In genomic region chr11:50931451-50931866, GRCm38 (mm10) we compare ENCODE assay signal across 8 mouse cellular contexts. TPM values are rescaled to one million over a fixed set of nuclear protein-coding genes. Genes with fewer than 3 reads are reported as not detected.
DNase-seq lines count a peak whose midpoint lies in the region; ATAC-seq lines count a peak whose summit lies in the region.

Zfp354b (minus strand) TSS chr11:50931633.

- no peaks in the 10 kb centered on the region for H3K9me3 ChIP-seq in embryonic facial prominence, embryonic 10.5 days
- H3K9me3 ChIP-seq in midbrain, embryonic 10.5 days (replicated peaks), result no peaks in the 10 kb centered on the region

- H3K36me3 ChIP-seq in embryonic facial prominence, embryonic 10.5 days (replicated peaks), result no peaks in the 10 kb centered on the region
- no peaks in the 10 kb centered on the region for H3K36me3 ChIP-seq in midbrain, embryonic 10.5 days

- DNase-seq in adrenal gland, postnatal 14 days, result peak; percentile 90
- peak; percentile 90 for DNase-seq in embryonic facial prominence, embryonic 10.5 days (ENCODE audit: low spot score)
- DNase-seq in heart, adult 18-20 months, result peak; percentile 89 to 91
- peak; percentile 86 for DNase-seq in kidney, adult 18-20 months
- peak; percentile 92 for DNase-seq in left cerebral cortex, postnatal 4 days
- DNase-seq in midbrain, embryonic 10.5 days (ENCODE audit: low spot score), result peak; percentile 91
- DNase-seq in skeletal muscle tissue, adult 2 months (ENCODE audit: low read depth, low spot score), result peak; percentile 66

- no peak for ATAC-seq in activated CD4-positive, CD25-positive, alpha-beta regulatory T cell, adult 4 months

- intact Hi-C loops in left cerebral cortex, postnatal 4 days (cut with DNase I), result no loop called here

- peaks cover 25% of the 10 kb centered on the region for H3K27me3 ChIP-seq in embryonic facial prominence, embryonic 10.5 days (replicated peaks; ENCODE audit: low read depth, poor library complexity, severe bottlenecking)
- H3K27me3 ChIP-seq in midbrain, embryonic 10.5 days (ENCODE audit: low read depth, poor library complexity, severe bottlenecking), result peaks cover 18% of the 10 kb centered on the region

- H3K4me3 ChIP-seq in embryonic facial prominence, embryonic 10.5 days, result peak within 1 kb of the TSS; percentile 70
- peak within 1 kb of the TSS; percentile 69 for H3K4me3 ChIP-seq in midbrain, embryonic 10.5 days

- peaks cover 12% of the 10 kb centered on the region for H3K4me1 ChIP-seq in embryonic facial prominence, embryonic 10.5 days
- H3K4me1 ChIP-seq in midbrain, embryonic 10.5 days, result peaks cover 18% of the 10 kb centered on the region

- H3K27ac ChIP-seq in embryonic facial prominence, embryonic 10.5 days (replicated peaks), result peak within 1 kb of the TSS; percentile 78
- peak within 1 kb of the TSS; percentile 87 for H3K27ac ChIP-seq in midbrain, embryonic 10.5 days (replicated peaks)

- WGBS in embryonic facial prominence, embryonic 10.5 days, result 1% methylated on average over 18 of the region's 18 CpGs
- under 1% methylated on average over 18 of the region's 18 CpGs for WGBS in midbrain, embryonic 10.5 days

RNA-seq across cellular contexts. Expression of gene Zfp354b, which starts in this region (rescaled TPM):
- 2.1 and 2.9 TPM in 2 replicates for total RNA-seq in adrenal gland, postnatal 14 days (2021)
- polyA plus RNA-seq in embryonic facial prominence, embryonic 10.5 days (2016; fragmentation: Nextera tagmentation; extraction: Ambion mirVana), result 0.75 and 0.79 TPM in 2 replicates
- 1 to 10 TPM; 1.5 to 1.8 TPM for total RNA-seq in heart, adult 18-20 months (2021)
- total RNA-seq in left cerebral cortex, postnatal 4 days (2021), result 1 to 10 TPM; 6.1 to 7.6 TPM
- polyA plus RNA-seq in midbrain, embryonic 10.5 days (2016; fragmentation: Nextera tagmentation; extraction: Ambion mirVana), result 0.65 and 0.74 TPM in 2 replicates
- polyA plus RNA-seq in activated CD4-positive, CD25-positive, alpha-beta regulatory T cell, adult 4 months (2017; shearing (Covaris generic)), result not detected

Comparison
In these comparisons a context has a peak if more than half of its experiments do, and no peak if none do; other contexts are left out.
1. Peak in DNase-seq, H3K4me3 ChIP-seq and H3K27ac ChIP-seq in embryonic facial prominence, embryonic 10.5 days; RNA of the gene not detected or under 1 TPM.
2. Peak in DNase-seq, H3K4me3 ChIP-seq and H3K27ac ChIP-seq in midbrain, embryonic 10.5 days; RNA of the gene not detected or under 1 TPM.